Mouse (Mus musculus) neural tube, embryonic 12.5 days (tissue): Measurements from ENCODE around the gene Matk. TPM values are rescaled to one million over a fixed set of nuclear protein-coding genes. Genes with fewer than 3 reads are reported as not detected.

Source experiments
- microRNA-seq: library from miRNA; unstranded; fragments of <30 nt; microRNA quantifications from one replicate; pipeline ENCODE4, GENCODE M21; 2017
- polyA plus RNA-seq: library from polyadenylated mRNA; unstranded; fragments of >200 nt; fragmentation: Nextera tagmentation; extraction: Ambion mirVana; gene quantifications from 2 replicates; pipeline ENCODE4 v1.2.1, GENCODE M21; 2016

Gene Matk
- polyA plus RNA-seq, 1 experiment from 2014 or later, result 5.1 TPM

Small RNA genes within 50 kb of the gene (microRNA-seq; reads per million reads assigned to microRNA genes)
- 11.8 reads per million, percentile 24 among the genes with 10 or more reads in this experiment for gene Mir3057

Other genes with a start within 250 kb of the Matk start
- gene Gng7, start 238.0 kb upstream of the Matk start, polyA plus RNA-seq, result 11.2 and 14.0 TPM in 2 replicates
- 16.6 and 16.8 TPM in 2 replicates for gene Diras1, start 227.3 kb upstream of the Matk start, polyA plus RNA-seq
- gene Slc39a3, start 215.5 kb upstream of the Matk start, polyA plus RNA-seq, result 33.9 and 40.2 TPM in 2 replicates
- 272 and 275 TPM in 2 replicates for gene Sgta, start 192.8 kb upstream of the Matk start, polyA plus RNA-seq
- 60.2 and 63.3 TPM in 2 replicates for gene Thop1, start 182.9 kb upstream of the Matk start, polyA plus RNA-seq
- 0.08 and 0.51 TPM in 2 replicates for gene Creb3l3, start 154.1 kb upstream of the Matk start, polyA plus RNA-seq
- gene Map2k2, start 147.0 kb upstream of the Matk start, polyA plus RNA-seq, result 230 and 232 TPM in 2 replicates
- gene Zbtb7a, start 117.7 kb upstream of the Matk start, polyA plus RNA-seq, result 15.6 and 17.5 TPM in 2 replicates
- 67.6 and 70.6 TPM in 2 replicates for gene Pias4, start 85.0 kb upstream of the Matk start, polyA plus RNA-seq
- gene Eef2, start 76.3 kb upstream of the Matk start, polyA plus RNA-seq, result 515 and 520 TPM in 2 replicates
- gene Dapk3, start 69.9 kb upstream of the Matk start, polyA plus RNA-seq, result 87.7 and 88.4 TPM in 2 replicates
- not detected in 2 replicates for gene 4930442H23Rik, start 69.1 kb upstream of the Matk start, polyA plus RNA-seq
- 0.14 TPM in 1 of 2 replicates, not detected in the other for gene Nmrk2, start 50.9 kb upstream of the Matk start, polyA plus RNA-seq
- gene Atcay, start 22.1 kb upstream of the Matk start, polyA plus RNA-seq, result 34.0 and 43.6 TPM in 2 replicates
- 16.0 and 18.2 TPM in 2 replicates for gene Zfr2, start 19.8 kb upstream of the Matk start, polyA plus RNA-seq
- 157 and 176 TPM in 2 replicates for gene Mrpl54, start 14.0 kb downstream of the Matk start, polyA plus RNA-seq
- gene Apba3, start 14.0 kb downstream of the Matk start, polyA plus RNA-seq, result 35.9 and 36.4 TPM in 2 replicates
- 3.9 and 4.6 TPM in 2 replicates for gene Tjp3, start 38.6 kb downstream of the Matk start, polyA plus RNA-seq
- 89.7 and 99.3 TPM in 2 replicates for gene Pip5k1c, start 40.0 kb downstream of the Matk start, polyA plus RNA-seq
- gene Cactin, start 68.2 kb downstream of the Matk start, polyA plus RNA-seq, result 54.1 and 54.9 TPM in 2 replicates
- 3.8 and 4.7 TPM in 2 replicates for gene Tbxa2r, start 75.8 kb downstream of the Matk start, polyA plus RNA-seq
- not detected in 2 replicates for gene Gipc3, start 90.3 kb downstream of the Matk start, polyA plus RNA-seq
- gene Hmg20b, start 97.5 kb downstream of the Matk start, polyA plus RNA-seq, result 95.6 TPM in 2 replicates
- gene Mfsd12, start 104.6 kb downstream of the Matk start, polyA plus RNA-seq, result 16.0 and 16.8 TPM in 2 replicates
- 0.80 and 1.1 TPM in 2 replicates for gene 4930404N11Rik, start 112.9 kb downstream of the Matk start, polyA plus RNA-seq
- gene Fzr1, start 125.6 kb downstream of the Matk start, polyA plus RNA-seq, result 136 and 138 TPM in 2 replicates
- gene Dohh, start 131.5 kb downstream of the Matk start, polyA plus RNA-seq, result 75.6 and 77.9 TPM in 2 replicates
- 5.0 and 5.3 TPM in 2 replicates for gene Gm48551, start 131.5 kb downstream of the Matk start, polyA plus RNA-seq
- gene Gm48552, start 136.1 kb downstream of the Matk start, polyA plus RNA-seq, result 2.3 and 2.5 TPM in 2 replicates
- gene Smim24, start 140.1 kb downstream of the Matk start, polyA plus RNA-seq, result 2.1 and 2.7 TPM in 2 replicates
- gene Nfic, start 202.7 kb downstream of the Matk start, polyA plus RNA-seq, result 21.7 and 22.2 TPM in 2 replicates
- gene Celf5, start 229.8 kb downstream of the Matk start, polyA plus RNA-seq, result 32.3 and 33.0 TPM in 2 replicates
- gene Ncln, start 243.5 kb downstream of the Matk start, polyA plus RNA-seq, result 73.2 and 78.4 TPM in 2 replicates
- gene S1pr4, start 247.2 kb downstream of the Matk start, polyA plus RNA-seq, result 0.51 and 0.56 TPM in 2 replicates